Mouse (Mus musculus): Measurements from ENCODE around the gene Ap3b1. TPM values are rescaled to one million over a fixed set of nuclear protein-coding genes. Genes with fewer than 3 reads are reported as not detected.
A peak's percentile ranks its signal among the peaks of the same experiment; 100 is the strongest.
"Not testable (repeated sequence)": the region's sequence is repeated elsewhere in the genome, so short reads cannot be mapped to it uniquely, and the experiment has no call there.

Gene Ap3b1
- total and polyA plus RNA-seq, 2 experiments, result 21.1 to 28.3 TPM

DNA sequence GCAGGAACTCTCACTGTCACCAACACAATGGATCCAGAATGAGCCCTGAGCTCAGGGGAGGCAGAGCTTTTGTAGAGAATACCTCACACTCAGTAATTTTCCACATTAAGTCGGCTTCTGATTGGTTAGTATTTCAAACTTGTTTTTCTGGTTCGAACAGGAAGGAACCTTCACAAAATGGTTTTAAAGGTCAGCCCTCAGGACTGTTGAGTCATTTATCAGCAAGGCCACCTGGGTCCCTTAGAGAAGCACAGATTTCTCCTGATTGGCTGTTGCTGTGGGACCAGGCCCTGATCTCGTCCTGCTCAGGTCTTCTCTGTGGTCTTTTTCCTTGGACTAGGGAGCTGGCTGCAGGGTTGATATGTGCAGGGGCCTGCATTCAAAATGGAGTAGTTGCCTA, 30.7 kb upstream of the Ap3b1 start:
- no peak for TF ChIP-seq POLR2A (IDR thresholded peaks at IDR 0.05; ENCODE audit: extremely low read depth, insufficient read depth, low read length)
- TF ChIP-seq CTCF (IDR thresholded peaks at IDR 0.05; ENCODE audit: low read depth, low read length), result no peak
- WGBS, result 79% methylated on average over 3 of the region's 3 CpGs
- no peak for DNase-seq (ENCODE audit: extremely low read depth, low read depth, low spot score)
- Histone ChIP-seq H3K27me3 (ENCODE audit: control insufficient read depth, insufficient read depth, low read length) (no peaks in the 10 kb centered on the region), H3K9ac (ENCODE audit: low read depth, low read length) (no peak overlapping the region), H3K27ac (replicated peaks; ENCODE audit: insufficient read depth, low read depth, low read length) (no peak overlapping the region), H3K36me3 (ENCODE audit: control insufficient read depth, insufficient read depth, low read length) (no peaks in the 10 kb centered on the region), H3K79me2 (ENCODE audit: control insufficient read depth, insufficient read depth, low read length) (no peaks in the 10 kb centered on the region), H3K4me1 (ENCODE audit: control insufficient read depth, insufficient read depth, low read length) (no peaks in the 10 kb centered on the region), H3K4me3 (ENCODE audit: insufficient read depth, low read depth, low read length) (no peak overlapping the region)

DNA sequence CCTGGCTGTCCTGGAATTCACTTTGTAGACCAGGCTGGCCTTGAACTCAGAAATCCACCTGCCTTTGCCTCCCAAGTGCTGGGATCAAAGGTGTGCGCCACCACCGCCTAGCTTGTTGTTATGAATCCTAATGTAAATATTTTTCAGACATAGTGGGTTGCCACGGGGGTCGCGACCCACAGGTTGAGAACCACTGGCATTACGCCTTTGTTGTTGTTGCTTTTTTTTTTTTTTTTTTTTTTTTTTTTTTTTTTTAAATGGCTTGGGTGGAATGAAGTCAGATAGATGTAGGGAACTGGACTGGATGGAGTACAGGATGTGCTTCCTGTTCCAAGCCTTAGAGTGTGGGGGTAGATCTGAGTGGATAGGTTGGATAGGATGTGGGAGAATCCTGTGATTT, 29.8 kb upstream of the Ap3b1 start:
- H3K27ac ChIP-seq (replicated peaks; ENCODE audit: insufficient read depth, low read depth, low read length); H3K9ac ChIP-seq (ENCODE audit: low read depth, low read length); H3K79me2 ChIP-seq (ENCODE audit: control insufficient read depth, insufficient read depth, low read length); DNase-seq (ENCODE audit: extremely low read depth, low read depth, low spot score); H3K4me1 ChIP-seq (ENCODE audit: control insufficient read depth, insufficient read depth, low read length); H3K4me3 ChIP-seq (ENCODE audit: insufficient read depth, low read depth, low read length); H3K27me3 ChIP-seq (ENCODE audit: control insufficient read depth, insufficient read depth, low read length); H3K36me3 ChIP-seq (ENCODE audit: control insufficient read depth, insufficient read depth, low read length): not testable (repeated sequence)
- WGBS, result 93% methylated on average over 6 of the region's 6 CpGs

DNA sequence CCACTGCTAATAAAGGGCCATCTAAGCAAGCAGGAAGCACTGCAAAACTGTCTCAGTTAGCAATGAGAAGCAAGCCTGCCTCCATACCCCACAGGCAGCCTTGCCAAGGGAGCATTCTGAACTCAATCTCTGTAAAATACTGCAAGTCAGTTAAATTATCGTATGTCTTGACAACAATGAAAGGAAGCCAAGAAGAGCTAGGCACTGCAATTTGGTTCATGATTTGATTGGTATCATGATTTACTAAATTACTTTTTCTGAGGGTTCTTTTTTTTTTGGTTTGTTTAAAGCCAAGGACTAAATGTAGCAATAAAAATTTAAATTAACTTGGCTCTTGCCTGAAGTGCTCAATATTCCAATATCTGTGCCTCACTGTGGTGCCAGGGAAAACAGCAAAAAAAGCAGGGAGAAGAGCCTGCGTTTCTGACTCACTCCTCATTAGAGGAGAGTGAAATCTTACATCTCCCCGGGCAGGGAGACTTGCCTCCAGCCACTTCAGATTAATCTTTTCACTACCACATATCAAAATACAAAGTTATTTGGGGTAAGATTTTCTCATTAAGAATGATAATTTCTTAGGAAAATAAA, 28.3 kb upstream of the Ap3b1 start:
- no peak for DNase-seq (ENCODE audit: extremely low read depth, low read depth, low spot score)
- no peaks in the 10 kb centered on the region for H3K36me3 ChIP-seq (ENCODE audit: control insufficient read depth, insufficient read depth, low read length)
- no peak overlapping the region for H3K4me3 ChIP-seq (ENCODE audit: insufficient read depth, low read depth, low read length)
- H3K79me2 ChIP-seq (ENCODE audit: control insufficient read depth, insufficient read depth, low read length), result no peaks in the 10 kb centered on the region
- H3K9ac ChIP-seq (ENCODE audit: low read depth, low read length), result no peak overlapping the region
- H3K4me1 ChIP-seq (ENCODE audit: control insufficient read depth, insufficient read depth, low read length), result no peaks in the 10 kb centered on the region
- TF ChIP-seq CTCF (IDR thresholded peaks at IDR 0.05; ENCODE audit: low read depth, low read length) (no peak), POLR2A (IDR thresholded peaks at IDR 0.05; ENCODE audit: extremely low read depth, insufficient read depth, low read length) (no peak)
- H3K27me3 ChIP-seq (ENCODE audit: control insufficient read depth, insufficient read depth, low read length), result no peaks in the 10 kb centered on the region
- WGBS, result 81% methylated on average over 3 of the region's 3 CpGs
- H3K27ac ChIP-seq (replicated peaks; ENCODE audit: insufficient read depth, low read depth, low read length), result no peak overlapping the region

- 71% methylated on average over 3 of the region's 3 CpGs for WGBS
- no peak for DNase-seq (ENCODE audit: extremely low read depth, low read depth, low spot score)
- Histone ChIP-seq H3K4me1 (ENCODE audit: control insufficient read depth, insufficient read depth, low read length) (no peaks in the 10 kb centered on the region), H3K79me2 (ENCODE audit: control insufficient read depth, insufficient read depth, low read length) (no peaks in the 10 kb centered on the region), H3K36me3 (ENCODE audit: control insufficient read depth, insufficient read depth, low read length) (no peaks in the 10 kb centered on the region), H3K4me3 (ENCODE audit: insufficient read depth, low read depth, low read length) (no peak overlapping the region), H3K27me3 (ENCODE audit: control insufficient read depth, insufficient read depth, low read length) (no peaks in the 10 kb centered on the region), H3K9ac (ENCODE audit: low read depth, low read length) (no peak overlapping the region), H3K27ac (replicated peaks; ENCODE audit: insufficient read depth, low read depth, low read length) (no peak overlapping the region)
- TF ChIP-seq CTCF (IDR thresholded peaks at IDR 0.05; ENCODE audit: low read depth, low read length) (no peak), POLR2A (IDR thresholded peaks at IDR 0.05; ENCODE audit: extremely low read depth, insufficient read depth, low read length) (no peak)
Observed at GRCm38 (mm10) chr13:94338357-94338756, 20.4 kb upstream of the Ap3b1 start.

DNA sequence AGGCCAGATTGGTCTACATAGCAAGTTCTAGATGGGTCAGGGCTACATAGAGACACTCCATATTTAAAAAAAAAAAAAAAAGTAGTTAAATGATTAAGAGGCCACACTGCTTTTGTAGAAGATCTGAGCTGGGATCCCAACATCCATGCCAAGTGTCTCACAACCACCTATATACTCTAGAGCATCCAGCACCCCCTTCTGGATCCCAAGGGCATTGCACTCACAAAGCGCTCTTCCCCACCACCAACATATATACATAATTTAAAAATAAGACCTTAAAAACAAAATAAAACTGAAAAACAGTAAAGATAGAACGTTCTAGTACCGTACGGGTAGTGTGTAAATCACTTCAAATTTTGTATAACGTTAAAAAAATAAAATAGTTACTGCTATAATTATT, 15.6 kb upstream of the Ap3b1 start:
- Histone ChIP-seq H3K4me3 (ENCODE audit: insufficient read depth, low read depth, low read length) (no peak overlapping the region), H3K27ac (replicated peaks; ENCODE audit: insufficient read depth, low read depth, low read length) (no peak overlapping the region), H3K4me1 (ENCODE audit: control insufficient read depth, insufficient read depth, low read length) (no peaks in the 10 kb centered on the region), H3K36me3 (ENCODE audit: control insufficient read depth, insufficient read depth, low read length) (no peaks in the 10 kb centered on the region), H3K79me2 (ENCODE audit: control insufficient read depth, insufficient read depth, low read length) (no peaks in the 10 kb centered on the region), H3K9ac (ENCODE audit: low read depth, low read length) (no peak overlapping the region), H3K27me3 (ENCODE audit: control insufficient read depth, insufficient read depth, low read length) (no peaks in the 10 kb centered on the region)
- peak; percentile 29 for DNase-seq (ENCODE audit: extremely low read depth, low read depth, low spot score)
- WGBS, result 96% methylated on average over 5 of the region's 5 CpGs
- peak; percentile 40; the same call in 1 of the 2 replicates for TF ChIP-seq CTCF (IDR thresholded peaks at IDR 0.05; ENCODE audit: low read depth, low read length)
- no peak for TF ChIP-seq POLR2A (IDR thresholded peaks at IDR 0.05; ENCODE audit: extremely low read depth, insufficient read depth, low read length)

DNA sequence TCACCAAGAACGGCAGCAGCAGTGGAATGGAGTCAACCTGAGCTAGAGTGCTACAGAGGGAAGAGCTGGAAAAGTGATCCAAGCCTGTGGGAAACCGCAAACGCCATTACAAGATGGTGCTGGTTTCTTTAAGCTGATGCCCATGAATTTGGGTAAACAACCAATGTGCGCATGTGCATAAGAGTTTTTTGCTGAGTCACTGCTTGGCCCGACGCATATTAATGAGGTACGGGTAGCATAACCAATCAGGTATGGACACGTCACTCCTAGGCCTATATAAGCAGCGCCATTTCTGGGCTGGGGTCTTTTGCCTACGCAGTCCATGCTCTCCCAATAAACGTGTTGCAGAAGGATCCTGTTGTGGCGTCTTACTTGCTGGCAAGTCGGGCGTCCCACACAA, 14.2 kb upstream of the Ap3b1 start:
- DNase-seq (ENCODE audit: extremely low read depth, low read depth, low spot score); H3K27me3 ChIP-seq (ENCODE audit: control insufficient read depth, insufficient read depth, low read length); H3K4me3 ChIP-seq (ENCODE audit: insufficient read depth, low read depth, low read length); H3K4me1 ChIP-seq (ENCODE audit: control insufficient read depth, insufficient read depth, low read length); H3K27ac ChIP-seq (replicated peaks; ENCODE audit: insufficient read depth, low read depth, low read length); H3K79me2 ChIP-seq (ENCODE audit: control insufficient read depth, insufficient read depth, low read length); H3K36me3 ChIP-seq (ENCODE audit: control insufficient read depth, insufficient read depth, low read length); H3K9ac ChIP-seq (ENCODE audit: low read depth, low read length): not testable (repeated sequence)
- WGBS, result 96% methylated on average over 14 of the region's 14 CpGs

All from liver, adult 2 months (tissue).